Mouse (Mus musculus) bone marrow, adult 2 months (tissue): ENCODE measurements around the gene Cd27. TPM values are rescaled to one million over a fixed set of nuclear protein-coding genes. Genes with fewer than 3 reads are reported as not detected.
"Not testable (repeated sequence)": the region's sequence is repeated elsewhere in the genome, so short reads cannot be mapped to it uniquely, and the experiment has no call there.

Experiments used
- H3K27ac ChIP-seq: fragments of 200-500 bp; 2 replicates; pipeline ENCODE4 v1.5.1; 2012; ENCODE audit warnings: low read depth, mild to moderate bottlenecking, control low read depth, inconsistent platforms, low read length; ENCODE audit not compliant: control insufficient read depth, poor library complexity, insufficient read depth
- H3K4me1 ChIP-seq: fragments of 200-500 bp; 2 replicates; pipeline ENCODE4 v1.6.1; 2011; ENCODE audit warnings: low read length; ENCODE audit not compliant: control insufficient read depth, insufficient read depth
- H3K4me3 ChIP-seq: fragments of 200-500 bp; replicated peaks from 2 replicates; pipeline ENCODE3; 2011; ENCODE audit warnings: mild to moderate bottlenecking, low read depth, low read length, control low read depth; ENCODE audit not compliant: control insufficient read depth
- CTCF ChIP-seq: fragments of 200-500 bp; IDR thresholded peaks from 2 replicates; pipeline ENCODE4 v1.5.1; 2011; ENCODE audit warnings: low read length, control low read depth; ENCODE audit not compliant: control insufficient read depth, insufficient read depth
- POLR2A ChIP-seq: fragments of 200-500 bp; IDR thresholded peaks from 2 replicates; pipeline ENCODE4 v1.6.1; 2011; ENCODE audit warnings: low read depth, mild to moderate bottlenecking, control low read depth, low read length, borderline replicate concordance; ENCODE audit not compliant: control insufficient read depth
- WGBS: fragments of 180-500 bp; shearing (Covaris S2); methylation state at CpG from one replicate; pipeline ENCODE4 v1.1.7; 2018; 5-methylcytosine and 5-hydroxymethylcytosine counted together
- polyA plus RNA-seq: library from polyadenylated mRNA; stranded (reverse); fragments of >200 nt; gene quantifications from 2 replicates; pipeline ENCODE4 v1.2.4, GENCODE M21; 2011; ENCODE audit warnings: low replicate concordance; ENCODE audit not compliant: missing spikeins, insufficient read depth, insufficient read length

Gene Cd27
- polyA plus RNA-seq = 7.0 and 10.7 TPM in 2 replicates

- H3K4me3 ChIP-seq = peak within 1 kb of the TSS; percentile 31
- H3K27ac ChIP-seq = peak within 1 kb of the TSS; percentile 18
- no peak for TF ChIP-seq CTCF
- TF ChIP-seq POLR2A = no peak
- H3K4me1 ChIP-seq = peaks cover 7% of the 10 kb centered on the region
- 7% methylated on average over 6 of the region's 6 CpGs for WGBS
Observed at GRCm38 (mm10) chr6:125236782-125237181, at the start of gene Cd27. Cd27 (minus strand) TSS chr6:125237010.

DNA sequence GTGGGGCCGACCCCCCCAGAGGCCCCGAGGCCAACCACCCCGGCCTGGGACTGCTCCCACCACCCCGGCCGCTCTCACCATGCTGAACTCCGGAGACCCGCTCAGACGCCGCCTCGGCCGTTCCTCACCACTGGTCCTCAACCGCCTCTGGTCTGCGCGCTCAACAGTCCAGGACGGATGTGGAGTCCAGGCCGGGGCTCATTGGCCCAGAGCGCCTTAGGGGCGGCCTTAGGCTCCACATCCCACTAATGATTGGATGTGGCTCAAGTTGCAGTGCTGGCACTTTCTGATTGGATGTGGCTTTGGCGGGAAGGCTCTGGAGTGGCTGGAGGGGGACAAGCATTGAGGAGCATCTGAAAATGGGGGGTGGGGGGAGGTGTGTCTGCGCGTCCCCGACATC lies 49.1 kb upstream of the Cd27 start, which contains the start of gene Tuba3a:
Gene Tuba3a, minus strand, starts transcription at position 153 of the 400 bp plus-strand sequence.
- no peaks in the 10 kb centered on the region for H3K4me1 ChIP-seq
- no peak for TF ChIP-seq POLR2A
- TF ChIP-seq CTCF = no peak
- WGBS = 92% methylated on average over 22 of the region's 22 CpGs
- no peak within 1 kb of the TSS for H3K4me3 ChIP-seq
- no peak within 1 kb of the TSS for H3K27ac ChIP-seq

GRCm38 (mm10) chr6:125284751-125285150 lies 47.9 kb upstream of the Cd27 start:
- TF ChIP-seq CTCF (no peak), POLR2A (no peak)
- WGBS = 89% methylated on average over 7 of the region's 7 CpGs

GRCm38 (mm10) chr6:125284250-125284649 lies 47.4 kb upstream of the Cd27 start:
- Histone ChIP-seq H3K4me1 (no peaks in the 10 kb centered on the region), H3K4me3 (no peak overlapping the region), H3K27ac (no peak overlapping the region)
- 67% methylated on average over 8 of the region's 8 CpGs for WGBS
- TF ChIP-seq POLR2A (no peak), CTCF (no peak)

More at GRCm38 (mm10) chr6:125284751-125285150, 47.9 kb upstream of the Cd27 start:
- Histone ChIP-seq H3K27ac (no peak overlapping the region), H3K4me1 (no peaks in the 10 kb centered on the region), H3K4me3 (no peak overlapping the region)

- WGBS = 88% methylated on average over 13 of the region's 13 CpGs
- H3K4me3 ChIP-seq = not testable (repeated sequence)
Observed at GRCm38 (mm10) chr6:125282721-125283120, 45.9 kb upstream of the Cd27 start.

DNA sequence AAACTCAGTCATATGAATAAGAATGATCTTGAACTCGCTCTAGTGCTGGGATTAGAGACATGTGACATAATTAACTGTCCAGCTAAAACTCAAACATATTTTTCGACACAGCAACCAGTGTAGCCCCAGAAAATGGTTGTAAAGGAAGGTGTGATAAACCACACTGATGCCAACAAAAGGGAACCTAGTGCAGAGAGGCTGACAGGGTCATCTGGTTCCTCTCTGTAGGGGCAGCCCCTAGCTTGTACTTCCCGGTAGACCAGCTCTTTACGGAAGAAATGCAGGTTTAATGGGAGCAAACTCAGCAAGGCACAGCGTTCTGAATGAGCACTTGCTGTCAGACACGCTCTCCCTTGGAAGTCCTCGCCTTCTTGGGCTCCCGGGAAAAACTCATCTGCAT lies 42.9 kb upstream of the Cd27 start:
- TF ChIP-seq CTCF (no peak), POLR2A (no peak)
- 37% methylated on average over 8 of the region's 8 CpGs for WGBS

More at GRCm38 (mm10) chr6:125282721-125283120, 45.9 kb upstream of the Cd27 start:
- H3K27ac ChIP-seq, H3K4me1 ChIP-seq: not testable (repeated sequence)

DNA sequence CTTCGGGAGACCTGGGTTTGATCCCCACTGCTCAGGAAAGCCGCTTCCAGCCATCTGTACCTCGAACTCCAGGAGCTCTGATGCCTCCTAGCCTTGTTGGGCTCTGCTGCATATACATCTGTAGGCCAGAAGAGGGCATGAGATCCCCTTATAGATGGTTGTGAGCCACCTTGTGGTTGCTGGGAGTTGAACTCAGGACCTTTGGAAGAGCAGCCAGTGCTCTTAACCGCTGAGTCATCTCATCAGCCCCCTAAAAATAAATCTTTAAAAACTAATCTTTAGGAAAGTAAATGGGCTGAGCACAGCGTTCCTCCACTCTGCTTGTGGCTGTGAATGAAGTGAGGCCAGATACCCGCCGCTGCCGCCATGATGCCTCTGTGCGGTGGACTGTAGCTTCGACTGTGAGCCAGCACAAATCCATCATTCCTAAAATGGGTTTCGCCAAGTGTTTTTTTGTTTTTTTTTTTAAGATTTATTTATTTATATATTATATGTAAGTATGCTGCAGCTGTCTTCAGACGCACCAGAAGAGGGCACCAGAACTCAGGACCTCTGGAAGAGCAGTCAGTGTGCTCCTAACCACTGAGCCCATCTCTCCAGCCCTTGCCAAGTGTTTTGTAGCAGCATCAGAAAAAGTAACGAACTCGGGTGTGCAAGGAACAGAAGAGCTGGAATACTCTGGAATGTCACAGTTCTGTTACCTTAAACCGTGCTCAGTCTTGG lies 38.2 kb upstream of the Cd27 start:
- Histone ChIP-seq H3K4me1 (no peaks in the 10 kb centered on the region), H3K27ac (no peak overlapping the region), H3K4me3 (no peak overlapping the region)
- WGBS = 53% methylated on average over 15 of the region's 15 CpGs
- peak; percentile 49 for TF ChIP-seq CTCF
- TF ChIP-seq POLR2A = no peak

More for the DNA sequence above, 42.9 kb upstream of the Cd27 start:
- Histone ChIP-seq H3K4me1 (no peaks in the 10 kb centered on the region), H3K27ac (0 out of 2 replicates have a peak overlapping the region, but pooled peaks have one; percentile 7), H3K4me3 (no peak overlapping the region)

GRCm38 (mm10) chr6:125272228-125272785 lies 35.5 kb upstream of the Cd27 start:
- no peaks in the 10 kb centered on the region for H3K4me1 ChIP-seq
- peak overlapping the region; percentile 79; the same call in 1 of the 2 replicates for H3K27ac ChIP-seq
- TF ChIP-seq CTCF (no peak), POLR2A (no peak)
- H3K4me3 ChIP-seq = no peak overlapping the region
- WGBS = 56% methylated on average over 10 of the region's 10 CpGs
